ENCODE assay signal across 8 mouse cellular contexts in genomic region chr19:44899947-44900773, GRCm38 (mm10). TPM values are rescaled to one million over a fixed set of nuclear protein-coding genes. Genes with fewer than 3 reads are reported as not detected.
A peak's percentile ranks its signal among the peaks of the same experiment; 100 is the strongest.
DNase-seq lines count a peak whose midpoint lies in the region; ATAC-seq and TF ChIP-seq lines count a peak whose summit lies in the region.

No protein-coding gene starts in this region.

- H3K27me3 ChIP-seq in kidney, adult 2 months (replicated peaks; ENCODE audit: control insufficient read depth, insufficient read depth, low read length), result no peaks in the 10 kb centered on the region
- H3K27me3 ChIP-seq in neural tube, embryonic 14.5 days (ENCODE audit: control insufficient read depth, insufficient read depth, low read length), result no peaks in the 10 kb centered on the region; the same call in 1 of the 2 replicates

- H3K4me2 ChIP-seq in neural tube, embryonic 14.5 days (ENCODE audit: low read depth, low read length), result no peak overlapping the region

- DNase-seq in kidney, adult 2 months, result peak; percentile 51
- DNase-seq in kidney, postnatal 4 days, result no peak
- peak; percentile 66 to 70 for DNase-seq in heart, adult 9 months (ENCODE audit: low spot score in 2 of 2)
- DNase-seq in kidney, postnatal 14 days, result peak; percentile 55
- no peak for DNase-seq in adrenal gland, postnatal 25 days
- no peak for DNase-seq in left cerebral cortex, adult 18-20 months (ENCODE audit: low spot score in 2 of 2)

- no peak overlapping the region for H3K9ac ChIP-seq in neural tube, embryonic 14.5 days (replicated peaks; ENCODE audit: low read depth, low read length)

- no peaks in the 10 kb centered on the region for H3K36me3 ChIP-seq in kidney, adult 2 months (ENCODE audit: control insufficient read depth, insufficient read depth, low read length)
- no peaks in the 10 kb centered on the region for H3K36me3 ChIP-seq in neural tube, embryonic 14.5 days (ENCODE audit: control insufficient read depth, insufficient read depth, low read length)

- no peak for TF ChIP-seq POLR2A in kidney, adult 2 months (IDR thresholded peaks at IDR 0.05; ENCODE audit: low read depth, low read length)

- no peak overlapping the region for H3K27ac ChIP-seq in kidney, adult 2 months (ENCODE audit: insufficient read depth, low read depth, low read length)
- H3K27ac ChIP-seq in neural tube, embryonic 14.5 days (ENCODE audit: low read depth, low read length), result peak overlapping the region; percentile 58

- WGBS in kidney, adult 2 months, result 45% methylated on average over 22 of the region's 22 CpGs
- 13% methylated on average over 22 of the region's 22 CpGs for WGBS in neural tube, embryonic 14.5 days

- H3K4me3 ChIP-seq in kidney, adult 2 months (ENCODE audit: insufficient read depth, low read depth, low read length), result no peak overlapping the region
- no peak overlapping the region for H3K4me3 ChIP-seq in neural tube, embryonic 14.5 days (ENCODE audit: low read depth, low read length)

- peak; percentile 68; the same call in 1 of the 2 replicates for ATAC-seq in neural tube, embryonic 14.5 days (ENCODE audit: low read depth)
- no peak for ATAC-seq in cerebellum, adult (ENCODE audit: insufficient number of reproducible peaks, low FRiP score, low TSS enrichment)

- H3K9me3 ChIP-seq in neural tube, embryonic 14.5 days (ENCODE audit: control insufficient read depth, low read length), result no peaks in the 10 kb centered on the region

- H3K4me1 ChIP-seq in kidney, adult 2 months (ENCODE audit: control insufficient read depth, insufficient read depth, low read length), result no peaks in the 10 kb centered on the region
- H3K4me1 ChIP-seq in neural tube, embryonic 14.5 days (ENCODE audit: control insufficient read depth, insufficient read depth, low read length), result peaks cover 16% of the 10 kb centered on the region

- TF ChIP-seq CTCF in kidney, adult 2 months (conservative IDR thresholded peaks at IDR 0.05; ENCODE audit: insufficient read depth, insufficient read length, low read depth, low read length), result no peak

RNA-seq across cellular contexts. Expression of gene Slf2, which starts 30.8 kb away (rescaled TPM):
- polyA plus RNA-seq in kidney, adult 2 months (2012; rRNA removed), result 10.5 and 31.1 TPM in 2 replicates
- 41.5 and 46.3 TPM in 2 replicates for polyA plus RNA-seq in neural tube, embryonic 14.5 days (2014; fragmentation: Nextera tagmentation; extraction: Ambion mirVana)
- total RNA-seq in adrenal gland, postnatal 25 days (2021), result 23.8 and 30.8 TPM in 2 replicates
- 10 to 100 TPM; 37.9 to 38.0 TPM for total RNA-seq in left cerebral cortex, adult 18-20 months (2021)

Comparison
In these comparisons a context has a peak if more than half of its experiments do, and no peak if none do; other contexts are left out.
1. DNase-seq: peak in kidney, adult 2 months (single experiment), heart, adult 9 months (2 of 2) and kidney, postnatal 14 days (single experiment); none in kidney, postnatal 4 days (0 of 2), adrenal gland, postnatal 25 days (single experiment) and left cerebral cortex, adult 18-20 months (0 of 2).